Mouse (Mus musculus): ENCODE data around the gene Ptprm. TPM values are rescaled to one million over a fixed set of nuclear protein-coding genes. Genes with fewer than 3 reads are reported as not detected.

Ptprm gene
- polyA plus RNA-seq, 1 experiment: 34.2 TPM

DNA sequence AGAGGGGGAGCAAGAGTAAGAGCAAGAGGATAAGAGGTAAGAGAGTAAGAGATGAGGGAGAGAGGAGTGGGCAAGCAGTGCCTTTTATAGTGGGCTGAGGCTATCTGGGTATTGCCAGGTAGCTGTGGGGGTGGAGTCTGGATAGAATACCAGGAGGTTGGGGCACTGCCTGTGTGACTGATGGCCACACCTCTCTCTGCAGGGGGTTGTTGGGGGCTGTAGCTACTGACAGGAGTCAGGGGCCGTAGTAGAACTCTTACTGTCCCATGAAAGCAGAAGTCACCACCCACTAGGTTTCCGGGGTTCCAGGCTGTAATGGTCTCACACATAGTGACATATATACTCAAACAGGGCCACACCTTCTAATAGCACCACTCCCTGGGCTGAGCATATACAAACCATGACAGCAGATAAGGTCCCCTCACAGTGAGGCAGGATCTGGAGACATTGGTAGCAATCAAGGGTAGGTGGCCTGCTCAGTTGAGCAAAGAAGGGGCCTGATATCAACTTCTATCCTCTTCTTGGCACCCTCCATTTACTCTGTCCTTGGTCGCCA is 689.0 kb downstream of the Ptprm start:
- no peak overlapping the region for H3K4me3 ChIP-seq (replicated peaks; ENCODE audit: insufficient read depth, low read depth, low read length)
- no peaks in the 10 kb centered on the region for H3K4me1 ChIP-seq (ENCODE audit: control insufficient read depth, insufficient read depth, low read length)
- H3K27me3 ChIP-seq (ENCODE audit: control insufficient read depth, insufficient read depth, low read length): no peaks in the 10 kb centered on the region
- no peak overlapping the region for H3K27ac ChIP-seq (ENCODE audit: insufficient read depth, low read length)
- no peak for DNase-seq
- no peak for TF ChIP-seq POLR2A (IDR thresholded peaks at IDR 0.05; ENCODE audit: borderline replicate concordance, insufficient read depth, low read length)
- TF ChIP-seq CTCF (IDR thresholded peaks at IDR 0.05; ENCODE audit: borderline replicate concordance, insufficient read depth, low read depth, low read length): no peak
- WGBS: 91% methylated on average over 3 of the region's 3 CpGs

GRCm38 (mm10) chr17:66664796-66665195 is 689.5 kb downstream of the Ptprm start:
- Histone ChIP-seq H3K27me3 (ENCODE audit: control insufficient read depth, insufficient read depth, low read length) (no peaks in the 10 kb centered on the region), H3K27ac (ENCODE audit: insufficient read depth, low read length) (no peak overlapping the region), H3K4me1 (ENCODE audit: control insufficient read depth, insufficient read depth, low read length) (no peaks in the 10 kb centered on the region), H3K4me3 (replicated peaks; ENCODE audit: insufficient read depth, low read depth, low read length) (no peak overlapping the region)
- DNase-seq: no peak
- no peak for TF ChIP-seq CTCF (IDR thresholded peaks at IDR 0.05; ENCODE audit: borderline replicate concordance, insufficient read depth, low read depth, low read length)
- TF ChIP-seq POLR2A (IDR thresholded peaks at IDR 0.05; ENCODE audit: borderline replicate concordance, insufficient read depth, low read length): no peak
- 66% methylated on average over 10 of the region's 10 CpGs for WGBS

GRCm38 (mm10) chr17:66659242-66659641 is 695.0 kb downstream of the Ptprm start:
- no peak for DNase-seq
- no peaks in the 10 kb centered on the region for H3K4me1 ChIP-seq (ENCODE audit: control insufficient read depth, insufficient read depth, low read length)
- 41% methylated on average over 3 of the region's 3 CpGs for WGBS

DNA sequence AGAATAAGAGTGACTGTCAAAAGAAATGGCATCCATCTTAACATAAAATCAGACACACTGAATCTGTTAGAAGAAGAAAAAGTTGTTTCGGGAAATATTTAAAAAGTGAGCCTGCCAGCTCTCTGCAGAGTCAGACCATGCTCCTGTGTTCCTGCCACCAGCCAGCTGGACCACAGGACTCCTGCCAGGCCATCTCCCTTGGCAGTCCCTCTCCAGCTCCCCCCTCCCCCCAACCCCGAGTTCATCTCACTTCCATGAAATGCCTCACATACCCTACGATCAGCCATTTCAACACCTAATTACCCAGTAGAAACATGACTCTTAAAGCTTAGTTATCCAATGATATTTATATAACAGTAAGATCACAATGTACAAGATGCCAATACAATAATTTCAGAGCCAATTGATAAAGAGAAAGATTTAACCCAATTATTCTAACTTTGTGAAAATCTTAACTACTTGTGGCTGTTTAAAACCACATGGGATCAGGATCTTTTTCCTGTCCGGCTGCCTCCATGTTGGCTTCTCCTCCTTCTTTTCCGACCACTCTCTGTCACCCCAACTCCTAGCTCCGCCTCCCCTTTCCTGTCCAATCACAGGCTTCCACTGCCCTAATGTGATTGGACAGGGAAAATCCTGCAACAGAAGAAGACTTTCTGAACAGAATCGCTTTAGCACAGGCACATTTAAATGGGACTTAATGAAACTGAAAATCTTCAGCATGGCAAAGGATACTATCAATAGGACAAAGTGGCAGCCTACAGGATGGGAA is 716.1 kb downstream of the Ptprm start:
- TF ChIP-seq CTCF (IDR thresholded peaks at IDR 0.05; ENCODE audit: borderline replicate concordance, insufficient read depth, low read depth, low read length): no peak
- TF ChIP-seq POLR2A (IDR thresholded peaks at IDR 0.05; ENCODE audit: borderline replicate concordance, insufficient read depth, low read length): no peak
- H3K27me3 ChIP-seq (ENCODE audit: control insufficient read depth, insufficient read depth, low read length): no peaks in the 10 kb centered on the region
- 50% methylated on average over 7 of the region's 7 CpGs for WGBS
- H3K27ac ChIP-seq (ENCODE audit: insufficient read depth, low read length): no peak overlapping the region
- no peak for DNase-seq
- no peaks in the 10 kb centered on the region for H3K4me1 ChIP-seq (ENCODE audit: control insufficient read depth, insufficient read depth, low read length)
- H3K4me3 ChIP-seq (replicated peaks; ENCODE audit: insufficient read depth, low read depth, low read length): no peak overlapping the region

More at GRCm38 (mm10) chr17:66659242-66659641, 695.0 kb downstream of the Ptprm start:
- TF ChIP-seq POLR2A (IDR thresholded peaks at IDR 0.05; ENCODE audit: borderline replicate concordance, insufficient read depth, low read length): no peak
- TF ChIP-seq CTCF (IDR thresholded peaks at IDR 0.05; ENCODE audit: borderline replicate concordance, insufficient read depth, low read depth, low read length): no peak
- no peak overlapping the region for H3K27ac ChIP-seq (ENCODE audit: insufficient read depth, low read length)
- no peaks in the 10 kb centered on the region for H3K27me3 ChIP-seq (ENCODE audit: control insufficient read depth, insufficient read depth, low read length)
- H3K4me3 ChIP-seq (replicated peaks; ENCODE audit: insufficient read depth, low read depth, low read length): no peak overlapping the region

DNA sequence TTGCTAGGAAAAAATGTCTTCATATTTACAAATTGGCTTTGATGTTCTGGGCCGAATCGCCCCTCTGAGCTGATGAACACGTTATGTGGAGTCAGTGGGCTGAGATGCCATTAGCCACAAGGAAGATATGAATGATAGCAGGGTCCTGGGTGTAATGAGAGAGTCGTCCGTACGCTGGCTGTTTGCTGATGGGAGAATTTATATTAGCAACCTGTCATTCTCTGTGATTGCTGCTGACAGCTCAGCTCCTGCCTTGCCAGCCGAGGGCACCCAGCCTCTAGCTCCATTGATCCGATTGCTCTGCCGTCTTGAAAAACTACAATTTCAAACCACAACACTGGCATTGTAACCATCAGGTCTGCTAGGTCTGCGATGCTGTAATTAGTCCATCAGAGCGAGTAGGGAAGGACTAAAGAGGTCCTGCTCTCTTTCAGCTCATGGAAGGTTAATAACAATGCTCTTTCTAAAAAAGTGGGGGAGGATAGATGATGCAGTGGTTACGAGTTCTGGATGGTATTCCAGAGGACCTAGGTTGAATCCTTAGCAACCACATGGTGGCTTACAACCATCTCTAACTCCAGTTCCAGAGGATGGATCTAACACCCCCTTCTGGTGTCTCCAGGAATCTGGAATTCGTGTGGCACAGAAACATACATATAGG is 734.1 kb downstream of the Ptprm start:
- no peak overlapping the region for H3K4me3 ChIP-seq (replicated peaks; ENCODE audit: insufficient read depth, low read depth, low read length)
- no peaks in the 10 kb centered on the region for H3K27me3 ChIP-seq (ENCODE audit: control insufficient read depth, insufficient read depth, low read length)
- DNase-seq: no peak
- TF ChIP-seq POLR2A (IDR thresholded peaks at IDR 0.05; ENCODE audit: borderline replicate concordance, insufficient read depth, low read length) (no peak), CTCF (IDR thresholded peaks at IDR 0.05; ENCODE audit: borderline replicate concordance, insufficient read depth, low read depth, low read length) (no peak)
- no peak overlapping the region for H3K27ac ChIP-seq (ENCODE audit: insufficient read depth, low read length)
- H3K4me1 ChIP-seq (ENCODE audit: control insufficient read depth, insufficient read depth, low read length): no peaks in the 10 kb centered on the region
- WGBS: 70% methylated on average over 13 of the region's 13 CpGs

DNA sequence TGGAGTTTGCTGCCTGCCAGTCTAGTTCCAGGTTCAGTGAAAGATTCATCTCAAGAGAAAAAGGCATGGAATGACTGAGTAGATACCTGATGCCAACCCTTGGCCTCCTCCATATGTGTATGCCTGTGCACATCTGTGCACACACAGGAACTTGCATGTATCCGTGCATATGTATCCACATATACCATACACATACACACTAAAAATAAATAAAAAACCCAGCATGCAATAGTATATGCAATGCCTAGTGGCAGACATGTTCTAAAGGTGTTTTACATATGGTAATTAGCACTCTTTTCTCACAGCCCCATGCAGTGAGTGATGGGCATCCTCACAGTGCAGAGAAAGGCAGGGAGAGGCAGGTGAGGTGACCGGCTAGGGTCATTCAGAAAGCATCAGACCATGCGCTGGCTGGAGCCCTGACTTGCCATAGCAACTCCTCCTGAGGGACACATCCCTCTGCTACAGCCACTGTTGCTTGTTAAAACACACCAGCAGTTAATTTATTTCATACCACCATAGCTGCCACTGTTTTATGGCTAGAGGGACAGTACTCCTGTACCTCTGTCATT is 734.9 kb downstream of the Ptprm start:
- DNase-seq: no peak
- WGBS: 79% methylated on average over 3 of the region's 3 CpGs
- H3K4me3 ChIP-seq (replicated peaks; ENCODE audit: insufficient read depth, low read depth, low read length): no peak overlapping the region
- no peak overlapping the region for H3K27ac ChIP-seq (ENCODE audit: insufficient read depth, low read length)
- no peak for TF ChIP-seq CTCF (IDR thresholded peaks at IDR 0.05; ENCODE audit: borderline replicate concordance, insufficient read depth, low read depth, low read length)
- TF ChIP-seq POLR2A (IDR thresholded peaks at IDR 0.05; ENCODE audit: borderline replicate concordance, insufficient read depth, low read length): no peak
- H3K27me3 ChIP-seq (ENCODE audit: control insufficient read depth, insufficient read depth, low read length): no peaks in the 10 kb centered on the region
- H3K4me1 ChIP-seq (ENCODE audit: control insufficient read depth, insufficient read depth, low read length): no peaks in the 10 kb centered on the region

Measured in cerebellum, adult 2 months (tissue).